Mouse (Mus musculus): ENCODE data around the gene Anks1. TPM values are rescaled to one million over a fixed set of nuclear protein-coding genes. Genes with fewer than 3 reads are reported as not detected.
A peak's percentile ranks its signal among the peaks of the same experiment; 100 is the strongest.

The Anks1 gene
- polyA plus RNA-seq, 1 experiment from 2014 or later: 16.9 TPM

DNA sequence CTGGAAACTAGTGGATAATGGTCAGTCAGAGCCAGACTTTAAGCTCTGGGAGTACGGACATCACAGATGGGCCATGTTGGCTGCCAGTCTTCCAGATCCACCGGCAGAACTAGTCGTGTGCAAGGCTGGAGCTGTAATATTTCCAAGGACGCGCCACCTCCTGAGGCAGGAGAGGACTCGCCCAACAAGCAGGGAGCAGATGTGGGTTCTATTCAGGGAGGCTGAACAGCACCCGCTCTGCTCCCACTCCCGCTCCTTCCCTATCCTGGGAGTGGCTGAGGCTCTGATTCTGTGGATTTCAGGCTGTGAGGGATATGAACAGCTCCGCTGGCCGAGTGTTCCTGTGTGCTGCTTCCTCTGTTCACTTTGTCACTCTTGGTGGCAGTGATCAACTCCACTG is 121.3 kb downstream of the Anks1 start:
- no peak overlapping the region for H3K4me2 ChIP-seq (ENCODE audit: low read length)
- no peaks in the 10 kb centered on the region for H3K27me3 ChIP-seq (replicated peaks; ENCODE audit: control insufficient read depth, insufficient read depth, low read length)
- H3K36me3 ChIP-seq (ENCODE audit: control insufficient read depth, insufficient read depth, low read length): peaks cover 4% of the 10 kb centered on the region; the same call in 1 of the 2 replicates
- whole genome bisulfite sequencing: 84% methylated on average over 10 of the region's 10 CpGs
- no peak overlapping the region for H3K9ac ChIP-seq (ENCODE audit: low read length)
- ATAC-seq (replicated peaks; ENCODE audit: low FRiP score, low TSS enrichment, low read depth) (no peak), DNase-seq (ENCODE audit: low spot score) (no peak)
- peaks cover 18% of the 10 kb centered on the region for H3K4me1 ChIP-seq (replicated peaks; ENCODE audit: control insufficient read depth, insufficient read depth, low read length)
- no peak overlapping the region for H3K4me3 ChIP-seq (ENCODE audit: low read depth, low read length)
- no peaks in the 10 kb centered on the region for H3K9me3 ChIP-seq (ENCODE audit: control insufficient read depth, low read length)
- H3K27ac ChIP-seq (ENCODE audit: low read depth): no peak overlapping the region

DNA sequence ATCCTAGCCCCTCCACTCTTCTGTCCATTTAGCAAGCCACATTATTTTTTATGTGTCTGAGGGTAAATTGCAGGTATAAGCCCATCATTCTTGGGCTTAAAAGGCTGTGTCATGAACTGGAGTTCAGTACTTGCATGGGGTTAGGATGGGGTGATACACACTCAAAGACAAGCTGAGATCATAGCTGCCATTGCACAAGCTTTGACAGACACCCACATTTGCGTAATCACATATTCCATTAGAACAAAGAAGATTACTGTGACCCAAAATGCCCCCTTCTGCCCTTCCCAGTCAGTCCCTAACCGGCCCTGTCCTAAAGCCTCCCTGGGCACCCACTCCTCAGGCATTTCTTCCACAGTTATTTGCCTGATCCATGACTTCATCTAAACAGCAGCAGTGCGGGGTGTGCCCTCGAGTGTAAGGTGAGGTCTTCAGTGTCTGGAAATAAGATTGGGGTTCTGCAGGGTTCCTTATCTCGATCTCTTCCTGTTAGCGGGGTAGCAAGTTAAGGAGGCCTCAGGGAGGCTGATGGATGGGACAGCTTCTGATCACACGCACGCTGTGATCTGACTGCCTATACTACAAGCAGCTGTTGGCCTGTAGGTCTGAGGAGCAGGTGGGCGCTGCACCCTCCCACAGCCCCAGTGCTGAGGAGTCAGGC is 122.3 kb downstream of the Anks1 start:
- Histone ChIP-seq H3K36me3 (ENCODE audit: control insufficient read depth, insufficient read depth, low read length) (peaks cover 4% of the 10 kb centered on the region; the same call in 1 of the 2 replicates), H3K4me1 (replicated peaks; ENCODE audit: control insufficient read depth, insufficient read depth, low read length) (peaks cover 8% of the 10 kb centered on the region), H3K4me2 (ENCODE audit: low read length) (no peak overlapping the region), H3K4me3 (ENCODE audit: low read depth, low read length) (no peak overlapping the region), H3K27ac (ENCODE audit: low read depth) (no peak overlapping the region), H3K27me3 (replicated peaks; ENCODE audit: control insufficient read depth, insufficient read depth, low read length) (no peaks in the 10 kb centered on the region), H3K9me3 (ENCODE audit: control insufficient read depth, low read length) (no peaks in the 10 kb centered on the region), H3K9ac (ENCODE audit: low read length) (no peak overlapping the region)
- 53% methylated on average over 9 of the region's 9 CpGs for WGBS
- DNase-seq (ENCODE audit: low spot score) (no peak), ATAC-seq (replicated peaks; ENCODE audit: low FRiP score, low TSS enrichment, low read depth) (no peak)

DNA sequence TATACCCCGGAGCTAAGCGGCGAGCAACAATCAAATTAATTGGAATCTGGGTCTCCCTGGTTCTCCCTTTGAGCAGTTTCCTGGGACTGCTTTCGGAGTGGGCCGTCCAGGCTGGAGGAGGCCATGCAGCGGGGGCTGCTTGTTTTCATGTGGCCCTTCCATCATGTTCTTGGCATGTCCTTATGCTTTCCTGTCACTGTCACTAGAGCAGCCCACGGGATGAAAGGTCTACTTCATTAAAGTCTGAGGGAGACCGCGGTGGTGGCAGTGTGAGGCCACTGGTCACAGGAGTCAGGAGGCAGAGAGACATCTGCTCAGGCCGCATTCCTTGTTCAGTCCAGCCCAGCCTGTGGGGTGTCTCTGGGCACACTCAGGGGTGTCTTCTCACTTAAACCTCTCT is 123.1 kb downstream of the Anks1 start:
- DNase-seq (ENCODE audit: low spot score) (no peak), ATAC-seq (replicated peaks; ENCODE audit: low FRiP score, low TSS enrichment, low read depth) (no peak)
- Histone ChIP-seq H3K27ac (ENCODE audit: low read depth) (no peak overlapping the region), H3K9ac (ENCODE audit: low read length) (no peak overlapping the region), H3K9me3 (ENCODE audit: control insufficient read depth, low read length) (no peaks in the 10 kb centered on the region), H3K4me2 (ENCODE audit: low read length) (no peak overlapping the region), H3K36me3 (ENCODE audit: control insufficient read depth, insufficient read depth, low read length) (peaks cover 3% of the 10 kb centered on the region; the same call in 1 of the 2 replicates), H3K4me1 (replicated peaks; ENCODE audit: control insufficient read depth, insufficient read depth, low read length) (peaks cover 8% of the 10 kb centered on the region), H3K27me3 (replicated peaks; ENCODE audit: control insufficient read depth, insufficient read depth, low read length) (no peaks in the 10 kb centered on the region), H3K4me3 (ENCODE audit: low read depth, low read length) (no peak overlapping the region)
- 82% methylated on average over 10 of the region's 10 CpGs for WGBS

DNA sequence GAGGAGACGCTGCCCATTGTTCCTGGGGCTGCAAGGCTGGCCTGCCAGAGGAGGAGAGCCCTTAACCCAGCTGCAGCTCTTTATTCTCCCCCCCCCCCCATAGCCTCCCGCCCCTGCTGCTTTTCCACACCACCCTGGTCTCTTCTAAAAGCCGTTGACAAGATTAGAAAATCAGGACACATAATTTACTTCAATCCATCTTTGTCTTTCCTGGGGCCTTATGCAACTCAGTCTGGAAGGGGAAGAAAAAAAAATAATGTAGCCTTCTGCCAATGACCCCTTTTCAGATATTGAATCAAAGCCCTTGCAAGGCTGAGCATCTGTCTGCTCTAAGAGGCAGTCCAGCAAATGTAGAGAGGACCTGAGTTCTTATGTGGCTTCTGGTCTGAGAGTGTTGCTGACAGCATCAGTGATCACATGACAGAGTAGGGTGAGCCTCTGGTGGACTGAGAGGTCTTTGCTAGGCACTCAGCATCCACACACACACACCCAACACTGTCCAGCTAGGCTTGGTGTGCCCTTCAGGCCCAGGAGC is 124.0 kb downstream of the Anks1 start:
- Histone ChIP-seq H3K27ac (ENCODE audit: low read depth) (no peak overlapping the region), H3K9me3 (ENCODE audit: control insufficient read depth, low read length) (no peaks in the 10 kb centered on the region)
- WGBS: 50% methylated on average over 3 of the region's 3 CpGs

DNA sequence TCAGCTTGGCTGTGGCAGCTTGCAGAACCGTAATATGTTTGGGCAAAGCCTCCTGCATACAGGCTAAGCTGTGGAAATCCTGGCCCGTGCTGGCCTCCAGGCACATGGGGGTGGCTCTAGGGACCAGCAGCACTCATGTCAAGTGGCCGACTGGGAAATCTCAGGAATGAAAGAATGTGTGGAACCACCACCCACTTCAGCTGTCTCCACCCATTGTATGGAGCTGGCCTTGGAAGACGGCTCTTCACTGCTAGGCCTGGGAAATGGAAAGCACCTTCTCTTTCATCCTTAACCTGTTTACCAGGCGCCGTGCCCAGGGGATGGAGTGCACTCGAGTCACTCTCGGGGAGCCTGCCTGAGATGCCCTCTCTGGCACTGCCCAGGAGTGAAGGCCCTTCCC is 125.9 kb downstream of the Anks1 start:
- H3K9me3 ChIP-seq (ENCODE audit: control insufficient read depth, low read length): no peaks in the 10 kb centered on the region
- DNase-seq (ENCODE audit: low spot score): no peak
- peaks cover 6% of the 10 kb centered on the region; the same call in 1 of the 2 replicates for H3K4me1 ChIP-seq (replicated peaks; ENCODE audit: control insufficient read depth, insufficient read depth, low read length)
- no peak for ATAC-seq (replicated peaks; ENCODE audit: low FRiP score, low TSS enrichment, low read depth)
- H3K27me3 ChIP-seq (replicated peaks; ENCODE audit: control insufficient read depth, insufficient read depth, low read length): no peaks in the 10 kb centered on the region
- H3K27ac ChIP-seq (ENCODE audit: low read depth): no peak overlapping the region
- H3K36me3 ChIP-seq (ENCODE audit: control insufficient read depth, insufficient read depth, low read length): peaks cover 9% of the 10 kb centered on the region
- no peak overlapping the region for H3K9ac ChIP-seq (ENCODE audit: low read length)
- 58% methylated on average over 8 of the region's 8 CpGs for WGBS
- no peak overlapping the region for H3K4me3 ChIP-seq (ENCODE audit: low read depth, low read length)
- H3K4me2 ChIP-seq (ENCODE audit: low read length): no peak overlapping the region

More for the DNA sequence above, 124.0 kb downstream of the Anks1 start:
- DNase-seq (ENCODE audit: low spot score) (no peak), ATAC-seq (replicated peaks; ENCODE audit: low FRiP score, low TSS enrichment, low read depth) (no peak)
- Histone ChIP-seq H3K4me1 (replicated peaks; ENCODE audit: control insufficient read depth, insufficient read depth, low read length) (peaks cover 9% of the 10 kb centered on the region), H3K4me2 (ENCODE audit: low read length) (no peak overlapping the region), H3K36me3 (ENCODE audit: control insufficient read depth, insufficient read depth, low read length) (no peaks in the 10 kb centered on the region), H3K9ac (ENCODE audit: low read length) (no peak overlapping the region), H3K27me3 (replicated peaks; ENCODE audit: control insufficient read depth, insufficient read depth, low read length) (no peaks in the 10 kb centered on the region), H3K4me3 (ENCODE audit: low read depth, low read length) (no peak overlapping the region)

DNA sequence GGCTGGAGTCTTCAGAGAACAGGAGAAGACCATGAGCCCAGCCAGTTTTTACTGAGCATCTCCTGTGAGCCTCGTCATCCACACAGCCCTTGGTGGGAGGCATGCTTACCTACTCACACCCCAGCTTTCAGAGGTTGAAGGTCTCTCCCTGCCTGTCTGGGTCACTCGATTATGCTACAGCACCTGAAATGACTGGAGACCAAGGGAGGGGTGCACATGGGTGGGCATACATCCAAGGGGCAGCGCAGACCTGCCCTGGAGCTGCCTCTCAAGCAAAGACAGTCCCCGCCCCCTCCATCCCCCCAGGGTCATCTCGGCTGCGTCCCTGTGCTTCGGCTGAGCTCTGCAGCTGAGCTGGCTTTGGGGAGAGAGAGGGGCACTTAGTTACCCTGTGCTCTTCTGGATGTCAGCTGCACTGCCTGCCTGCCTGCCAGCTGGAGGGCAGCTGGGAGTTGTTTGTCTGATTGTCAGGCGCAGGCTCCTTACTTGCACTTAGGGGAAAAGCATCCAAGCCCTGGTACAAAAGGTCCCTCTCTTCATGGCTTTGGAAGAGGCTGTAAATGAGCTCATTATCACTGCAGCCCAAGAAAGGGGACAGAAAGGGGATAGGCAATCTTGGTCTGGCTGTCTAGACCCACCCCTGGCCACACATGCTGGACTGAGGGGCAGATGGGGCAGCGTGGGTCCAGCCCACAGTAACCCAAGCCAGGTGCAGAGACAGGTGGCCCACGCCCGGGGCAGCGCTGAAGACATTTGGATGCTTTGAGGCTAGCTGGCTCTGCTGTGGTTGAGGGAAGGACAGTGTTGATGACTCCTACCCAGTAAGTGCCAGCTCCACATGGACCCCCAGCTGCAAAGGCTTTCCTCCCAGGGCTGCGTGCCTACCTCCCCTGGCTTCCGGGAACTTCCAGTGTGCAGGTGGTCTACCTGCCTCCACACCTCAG is 128.0 kb downstream of the Anks1 start:
- H3K27me3 ChIP-seq (replicated peaks; ENCODE audit: control insufficient read depth, insufficient read depth, low read length): no peaks in the 10 kb centered on the region
- H3K4me2 ChIP-seq (ENCODE audit: low read length): no peak overlapping the region
- 0 out of 2 replicates have a peak overlapping the region, but pooled peaks have one; percentile 27 for H3K27ac ChIP-seq (ENCODE audit: low read depth)
- peaks cover 12% of the 10 kb centered on the region for H3K36me3 ChIP-seq (ENCODE audit: control insufficient read depth, insufficient read depth, low read length)
- H3K4me3 ChIP-seq (ENCODE audit: low read depth, low read length): no peak overlapping the region
- DNase-seq (ENCODE audit: low spot score) (no peak), ATAC-seq (replicated peaks; ENCODE audit: low FRiP score, low TSS enrichment, low read depth) (no peak)
- H3K4me1 ChIP-seq (replicated peaks; ENCODE audit: control insufficient read depth, insufficient read depth, low read length): peaks cover 6% of the 10 kb centered on the region; the same call in 1 of the 2 replicates
- no peaks in the 10 kb centered on the region for H3K9me3 ChIP-seq (ENCODE audit: control insufficient read depth, low read length)
- no peak overlapping the region for H3K9ac ChIP-seq (ENCODE audit: low read length)
- WGBS: 64% methylated on average over 14 of the region's 14 CpGs

DNA sequence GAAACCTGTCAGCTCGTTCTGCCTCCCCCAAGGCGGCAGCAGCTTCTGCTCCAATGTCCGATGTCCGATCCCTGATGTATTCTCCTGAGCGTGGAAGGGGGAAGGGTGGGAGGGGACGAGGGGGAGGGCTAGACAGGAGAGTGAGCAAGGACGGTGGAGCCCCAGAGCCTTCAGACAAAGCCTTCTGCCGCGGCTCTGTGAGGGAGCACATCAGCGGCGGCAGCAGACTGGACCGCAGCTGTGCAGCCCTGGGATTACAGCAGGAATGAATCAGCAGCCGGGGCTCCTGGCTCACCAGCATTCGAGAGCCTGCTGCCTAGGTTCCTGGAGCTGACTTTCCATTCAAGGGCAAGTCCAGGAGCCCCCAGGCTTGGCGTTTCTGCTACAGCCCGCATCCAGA is 131.5 kb downstream of the Anks1 start:
- Histone ChIP-seq H3K36me3 (ENCODE audit: control insufficient read depth, insufficient read depth, low read length) (peaks cover 37% of the 10 kb centered on the region), H3K4me3 (ENCODE audit: low read depth, low read length) (no peak overlapping the region), H3K4me2 (ENCODE audit: low read length) (no peak overlapping the region), H3K9ac (ENCODE audit: low read length) (no peak overlapping the region), H3K27me3 (replicated peaks; ENCODE audit: control insufficient read depth, insufficient read depth, low read length) (no peaks in the 10 kb centered on the region), H3K4me1 (replicated peaks; ENCODE audit: control insufficient read depth, insufficient read depth, low read length) (peaks cover 6% of the 10 kb centered on the region; the same call in 1 of the 2 replicates), H3K27ac (ENCODE audit: low read depth) (no peak overlapping the region; the same call in 1 of the 2 replicates), H3K9me3 (ENCODE audit: control insufficient read depth, low read length) (no peaks in the 10 kb centered on the region)
- DNase-seq (ENCODE audit: low spot score) (no peak), ATAC-seq (replicated peaks; ENCODE audit: low FRiP score, low TSS enrichment, low read depth) (no peak)
- 37% methylated on average over 16 of the region's 16 CpGs for WGBS

DNA sequence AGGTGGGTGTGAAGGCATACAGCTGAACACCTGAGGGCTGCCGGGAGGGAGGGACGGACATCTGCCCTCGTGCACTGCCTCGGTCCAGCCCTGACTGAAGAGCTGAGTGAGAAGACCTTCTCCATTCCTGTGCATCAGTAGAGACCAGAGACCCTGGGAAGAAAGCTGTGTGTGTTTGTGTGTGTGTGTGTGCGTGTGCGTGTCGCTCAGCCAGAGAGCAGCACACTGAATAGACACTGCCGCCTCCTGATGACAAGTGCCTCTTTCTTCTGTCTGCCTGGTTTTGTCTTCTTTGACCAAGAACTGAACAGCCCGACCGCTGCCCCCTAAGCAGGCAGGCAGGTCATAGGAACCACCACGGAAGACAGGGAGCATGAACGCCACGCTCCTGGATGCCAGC is 132.2 kb downstream of the Anks1 start:
- DNase-seq (ENCODE audit: low spot score) (no peak), ATAC-seq (replicated peaks; ENCODE audit: low FRiP score, low TSS enrichment, low read depth) (no peak)
- Histone ChIP-seq H3K27ac (ENCODE audit: low read depth) (no peak overlapping the region), H3K27me3 (replicated peaks; ENCODE audit: control insufficient read depth, insufficient read depth, low read length) (no peaks in the 10 kb centered on the region), H3K4me1 (replicated peaks; ENCODE audit: control insufficient read depth, insufficient read depth, low read length) (peaks cover 6% of the 10 kb centered on the region; the same call in 1 of the 2 replicates), H3K9me3 (ENCODE audit: control insufficient read depth, low read length) (no peaks in the 10 kb centered on the region), H3K9ac (ENCODE audit: low read length) (no peak overlapping the region), H3K4me3 (ENCODE audit: low read depth, low read length) (no peak overlapping the region), H3K4me2 (ENCODE audit: low read length) (no peak overlapping the region), H3K36me3 (ENCODE audit: control insufficient read depth, insufficient read depth, low read length) (peaks cover 40% of the 10 kb centered on the region)
- 86% methylated on average over 13 of the region's 13 CpGs for WGBS
